ENCODE assay signal across 23 mouse cellular contexts in the genomic region with DNA sequence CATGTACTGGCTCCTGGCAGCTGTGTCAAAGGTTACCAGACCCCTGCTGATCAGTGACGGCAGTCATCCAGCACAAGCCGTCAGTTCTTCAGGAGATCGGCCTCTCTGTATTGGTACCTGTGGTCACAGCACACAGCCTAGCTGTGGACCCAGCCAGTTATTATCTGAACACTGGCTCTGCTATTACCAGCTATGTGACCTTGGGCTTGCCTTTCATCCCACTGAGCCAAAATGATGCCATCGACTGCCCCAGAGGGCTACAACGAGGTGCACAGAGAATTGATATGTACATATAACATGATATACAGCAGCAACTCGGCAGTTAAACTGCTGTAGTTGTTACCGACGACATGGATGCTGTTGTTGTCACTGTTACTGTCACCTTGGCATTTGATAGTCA.
DNase-seq lines count a peak whose midpoint lies in the region; ATAC-seq lines count a peak whose summit lies in the region.
"Had no signal": no experiment of that assay in that cellular context is flagged by ENCODE, and none has a peak within 500 bp of the region (broad histone marks: within the 10 kb centered on the region; RNA-seq: fewer than 3 reads in every experiment).

No protein-coding gene starts in this region.

- H3K27ac ChIP-seq in heart, embryonic 15.5 days, result 0 out of 2 replicates have a peak overlapping the region, but pooled peaks have one; percentile 16
- H3K27ac ChIP-seq in heart, embryonic 11.5 days (ENCODE audit: low read depth, low read length), result no peak overlapping the region
- H3K27ac ChIP-seq in hindbrain, embryonic 10.5 days, result no peak overlapping the region
- H3K27ac ChIP-seq in hindbrain, embryonic 12.5 days, result no peak overlapping the region
- H3K27ac ChIP-seq: embryonic facial prominence, embryonic 10.5 days; embryonic facial prominence, embryonic 12.5 days; forebrain, embryonic 13.5 days; forebrain, embryonic 15.5 days had no signal

- no peak for ATAC-seq in heart, embryonic 15.5 days (replicated peaks; ENCODE audit: insufficient number of reproducible peaks, insufficient read depth, low FRiP score, low read depth)
- no peak for ATAC-seq in heart, embryonic 11.5 days (replicated peaks; ENCODE audit: insufficient number of reproducible peaks, low FRiP score, low TSS enrichment)
- ATAC-seq in hindbrain, embryonic 12.5 days (ENCODE audit: low FRiP score), result no peak
- ATAC-seq: activated CD4-positive, CD25-positive, alpha-beta regulatory T cell, adult 4 months; CD4-positive, CD25-positive, alpha-beta regulatory T cell, adult 4 months; forebrain, embryonic 13.5 days; forebrain, embryonic 15.5 days; forebrain, postnatal 0 days; Patski had no signal

- H3K36me3 ChIP-seq in heart, embryonic 15.5 days, result no peaks in the 10 kb centered on the region
- H3K36me3 ChIP-seq in heart, embryonic 11.5 days (ENCODE audit: control insufficient read depth, insufficient read depth, low read length), result no peaks in the 10 kb centered on the region
- H3K36me3 ChIP-seq in hindbrain, embryonic 10.5 days, result no peaks in the 10 kb centered on the region
- no peaks in the 10 kb centered on the region for H3K36me3 ChIP-seq in hindbrain, embryonic 12.5 days
- H3K36me3 ChIP-seq: embryonic facial prominence, embryonic 10.5 days; embryonic facial prominence, embryonic 12.5 days; forebrain, embryonic 15.5 days had no signal

- no peak overlapping the region for H3K9ac ChIP-seq in heart, embryonic 15.5 days
- no peak overlapping the region for H3K9ac ChIP-seq in heart, embryonic 11.5 days (ENCODE audit: low read depth, low read length)
- no peak overlapping the region for H3K9ac ChIP-seq in hindbrain, embryonic 12.5 days
- H3K9ac ChIP-seq: embryonic facial prominence, embryonic 12.5 days; forebrain, embryonic 13.5 days; forebrain, embryonic 15.5 days; forebrain, postnatal 0 days had no signal

- H3K9me3 ChIP-seq in heart, embryonic 15.5 days (replicated peaks), result no peaks in the 10 kb centered on the region
- H3K9me3 ChIP-seq in heart, embryonic 11.5 days (replicated peaks; ENCODE audit: control insufficient read depth, low read length), result no peaks in the 10 kb centered on the region
- no peaks in the 10 kb centered on the region for H3K9me3 ChIP-seq in hindbrain, embryonic 10.5 days
- no peaks in the 10 kb centered on the region for H3K9me3 ChIP-seq in hindbrain, embryonic 12.5 days (replicated peaks)
- H3K9me3 ChIP-seq: embryonic facial prominence, embryonic 10.5 days; embryonic facial prominence, embryonic 12.5 days; forebrain, embryonic 13.5 days; forebrain, embryonic 15.5 days; G1E had no signal

- no peak overlapping the region for H3K4me2 ChIP-seq in heart, embryonic 15.5 days
- no peak overlapping the region for H3K4me2 ChIP-seq in heart, embryonic 11.5 days
- no peak overlapping the region for H3K4me2 ChIP-seq in hindbrain, embryonic 12.5 days (replicated peaks)
- H3K4me2 ChIP-seq: embryonic facial prominence, embryonic 12.5 days; forebrain, embryonic 13.5 days; forebrain, embryonic 15.5 days had no signal

- WGBS in heart, embryonic 15.5 days, result 56% methylated on average over 8 of the region's 8 CpGs
- 63% methylated on average over 8 of the region's 8 CpGs for whole genome bisulfite sequencing in heart, embryonic 11.5 days (ENCODE audit: insufficient replicate concordance)
- WGBS in hindbrain, embryonic 10.5 days, result 69% methylated on average over 8 of the region's 8 CpGs
- WGBS in hindbrain, embryonic 12.5 days, result 63% methylated on average over 8 of the region's 8 CpGs

- peak; percentile 39 to 69 for DNase-seq in adrenal gland, adult (ENCODE audit: inconsistent age in 2 of 2, low spot score in 1 of 2)
- DNase-seq in adrenal gland, postnatal 4 days (ENCODE audit: low spot score in 2 of 2), result no peak
- peak; percentile 32 to 51 for DNase-seq in adrenal gland, postnatal 36 days
- no peak for DNase-seq in adrenal gland, postnatal 25 days
- DNase-seq in hindbrain, embryonic 10.5 days (ENCODE audit: low spot score), result peak; percentile 12
- DNase-seq: adrenal gland, adult 8-10 months; B cell, adult 2 months; cerebellum, adult 11-12 months; cerebellum, adult 2 months; cerebellum, adult 9-10 months had no signal

- H3K4me3 ChIP-seq in heart, embryonic 15.5 days, result no peak overlapping the region
- H3K4me3 ChIP-seq in heart, embryonic 11.5 days (ENCODE audit: low read depth, low read length), result no peak overlapping the region
- H3K4me3 ChIP-seq in hindbrain, embryonic 10.5 days, result no peak overlapping the region
- no peak overlapping the region for H3K4me3 ChIP-seq in hindbrain, embryonic 12.5 days
- H3K4me3 ChIP-seq: embryonic facial prominence, embryonic 10.5 days; embryonic facial prominence, embryonic 12.5 days; forebrain, embryonic 13.5 days; forebrain, embryonic 15.5 days had no signal

- H3K27me3 ChIP-seq in heart, embryonic 15.5 days, result no peaks in the 10 kb centered on the region
- no peaks in the 10 kb centered on the region for H3K27me3 ChIP-seq in heart, embryonic 11.5 days (ENCODE audit: control insufficient read depth, insufficient read depth, low read length)
- H3K27me3 ChIP-seq in hindbrain, embryonic 10.5 days (ENCODE audit: insufficient read depth, poor library complexity, severe bottlenecking), result no peaks in the 10 kb centered on the region
- no peaks in the 10 kb centered on the region for H3K27me3 ChIP-seq in hindbrain, embryonic 12.5 days
- H3K27me3 ChIP-seq: CH12.LX; embryonic facial prominence, embryonic 12.5 days; forebrain, embryonic 13.5 days; forebrain, embryonic 15.5 days; Patski had no signal

- H3K4me1 ChIP-seq in heart, embryonic 15.5 days (replicated peaks), result peaks cover 7% of the 10 kb centered on the region; the same call in 1 of the 2 replicates
- peaks cover 15% of the 10 kb centered on the region for H3K4me1 ChIP-seq in heart, embryonic 11.5 days (ENCODE audit: control insufficient read depth, insufficient read depth, low read length)
- H3K4me1 ChIP-seq in hindbrain, embryonic 10.5 days (replicated peaks), result peaks cover 10% of the 10 kb centered on the region; the same call in 1 of the 2 replicates
- H3K4me1 ChIP-seq in hindbrain, embryonic 12.5 days, result peaks cover 4% of the 10 kb centered on the region; the same call in 1 of the 2 replicates
- H3K4me1 ChIP-seq: forebrain, embryonic 13.5 days; forebrain, embryonic 15.5 days had no signal

Comparison
In these comparisons a context has a peak if more than half of its experiments do, and no peak if none do; other contexts are left out.
1. DNase-seq: peak in adrenal gland, adult (2 of 2), adrenal gland, postnatal 36 days (2 of 2) and hindbrain, embryonic 10.5 days (single experiment); none in adrenal gland, postnatal 4 days (0 of 2) and adrenal gland, postnatal 25 days (single experiment).